Mouse (Mus musculus): ENCODE measurements around the gene Jph3. TPM values are rescaled to one million over a fixed set of nuclear protein-coding genes. Genes with fewer than 3 reads are reported as not detected.

The Jph3 gene
- total RNA-seq (2021) = not detected
- long read RNA-seq, experiment 1 = 0 reads
- long read RNA-seq, experiment 2 = 0 reads

DNA sequence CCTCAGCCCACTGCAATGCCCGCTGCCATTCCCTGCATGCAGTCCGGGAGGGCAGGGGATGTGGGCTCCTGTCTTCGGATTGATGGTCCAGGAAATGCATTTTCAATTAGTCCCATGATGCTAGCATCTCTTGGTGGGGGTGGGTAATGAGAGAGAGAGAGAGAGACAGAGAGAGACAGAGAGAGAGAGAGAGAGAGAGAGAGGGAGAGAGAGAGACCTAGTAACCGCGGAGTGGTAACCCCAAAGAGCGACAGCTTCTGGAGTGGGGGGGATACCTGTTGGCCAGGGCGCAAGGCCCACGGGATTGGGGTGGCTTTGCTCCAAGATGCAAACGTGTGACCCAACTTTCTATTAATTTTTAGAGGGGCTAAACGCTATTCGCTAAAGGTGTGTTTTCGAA lies at the start of gene Jph3:
Jph3 (plus strand) TSS at position 301 of the 400 bp plus-strand sequence.
- Histone ChIP-seq H3K27ac (no peak within 1 kb of the TSS), H3K4me3 (peak within 1 kb of the TSS; percentile 48)
- no peak for DNase-seq
- intact Hi-C loops (cut with DNase I) = no loop called here
- no peak for TF ChIP-seq CTCF (IDR thresholded peaks at IDR 0.05)

DNA sequence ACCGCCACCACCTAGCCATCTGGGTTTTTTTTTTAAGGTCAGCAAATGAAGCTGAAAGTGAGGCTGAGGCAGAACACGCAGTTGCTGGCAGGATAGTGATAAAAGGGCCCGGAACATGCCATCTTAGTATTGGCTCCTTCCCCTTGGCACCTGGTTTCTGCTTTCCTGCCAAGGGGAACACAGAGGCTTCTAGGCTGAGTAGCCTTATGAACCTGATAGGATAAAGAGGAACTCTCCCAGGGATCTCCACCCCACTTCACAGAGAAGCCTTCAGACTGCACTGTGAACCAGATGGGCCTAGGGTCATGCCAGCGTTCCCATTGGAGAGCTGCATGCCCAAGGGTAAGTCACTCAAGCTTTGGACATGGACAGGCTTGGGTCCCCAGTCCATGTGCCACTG lies 48.5 kb upstream of the Jph3 start:
- H3K27ac ChIP-seq = no peak overlapping the region
- intact Hi-C loops (cut with DNase I) = no loop called here
- no peak for TF ChIP-seq CTCF (IDR thresholded peaks at IDR 0.05)
- no peak for DNase-seq
- H3K4me3 ChIP-seq = no peak overlapping the region

DNA sequence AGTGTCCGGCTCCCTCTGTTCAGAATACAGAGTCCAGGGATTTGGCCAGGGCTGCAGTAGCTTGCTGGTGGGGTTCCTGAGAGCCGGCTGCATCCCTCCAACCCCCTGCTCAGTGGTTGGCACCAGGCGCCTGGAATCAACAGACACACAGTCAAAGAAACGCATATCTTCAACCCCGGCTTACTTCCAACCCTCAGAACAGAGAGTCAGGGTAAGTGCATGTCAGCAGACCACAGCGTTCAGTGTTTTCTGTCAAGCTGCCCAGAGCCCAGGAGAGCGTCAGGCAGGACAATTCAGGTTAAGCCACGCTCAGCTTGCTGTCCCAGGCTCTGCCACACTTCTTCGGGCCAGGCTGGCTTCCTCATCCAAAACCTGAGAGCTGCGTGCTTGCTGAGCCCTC lies 48.0 kb upstream of the Jph3 start:
- intact Hi-C loops (cut with DNase I) = no loop called here
- no peak overlapping the region for H3K27ac ChIP-seq
- no peak for DNase-seq
- no peak overlapping the region for H3K4me3 ChIP-seq
- TF ChIP-seq CTCF (IDR thresholded peaks at IDR 0.05) = no peak

DNA sequence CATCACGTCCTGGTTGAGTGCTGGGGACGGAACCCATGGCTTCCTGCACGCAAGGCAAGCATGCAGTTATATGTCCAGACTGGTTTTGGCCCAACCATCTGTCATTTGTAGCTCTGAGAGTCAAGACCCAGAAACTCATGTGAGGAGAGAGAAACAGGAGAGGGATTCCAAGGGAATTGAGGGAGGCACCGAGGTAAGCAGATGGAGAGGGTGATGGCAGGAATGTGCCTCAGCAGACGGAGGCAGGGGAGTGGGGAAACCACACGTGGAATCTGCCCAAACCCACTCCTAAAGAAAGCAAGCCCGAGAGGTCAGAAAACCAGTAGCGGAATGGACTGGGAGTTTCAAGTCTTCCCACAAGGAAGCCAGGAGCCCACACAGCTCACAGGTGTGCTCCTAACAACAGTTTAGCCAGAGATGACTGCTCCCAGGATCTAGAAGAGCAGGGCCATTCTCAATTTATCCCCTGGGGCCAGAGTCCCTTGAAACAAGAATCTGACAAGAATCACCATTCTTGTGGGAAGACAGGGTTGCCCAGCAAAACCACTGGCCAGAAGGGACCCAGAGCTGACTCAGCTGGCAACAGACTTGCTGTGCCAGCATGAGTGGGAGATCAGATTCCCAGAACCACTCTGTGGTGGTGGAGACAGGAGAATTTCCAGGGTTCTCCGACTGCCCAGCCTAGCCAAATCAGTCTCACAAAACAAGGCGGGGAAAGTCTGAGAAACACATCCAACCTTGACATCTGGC lies 46.2 kb upstream of the Jph3 start:
- no peak for TF ChIP-seq CTCF (IDR thresholded peaks at IDR 0.05)
- no peak for DNase-seq
- Histone ChIP-seq H3K27ac (no peak overlapping the region), H3K4me3 (no peak overlapping the region)
- intact Hi-C loops (cut with DNase I) = no loop called here

DNA sequence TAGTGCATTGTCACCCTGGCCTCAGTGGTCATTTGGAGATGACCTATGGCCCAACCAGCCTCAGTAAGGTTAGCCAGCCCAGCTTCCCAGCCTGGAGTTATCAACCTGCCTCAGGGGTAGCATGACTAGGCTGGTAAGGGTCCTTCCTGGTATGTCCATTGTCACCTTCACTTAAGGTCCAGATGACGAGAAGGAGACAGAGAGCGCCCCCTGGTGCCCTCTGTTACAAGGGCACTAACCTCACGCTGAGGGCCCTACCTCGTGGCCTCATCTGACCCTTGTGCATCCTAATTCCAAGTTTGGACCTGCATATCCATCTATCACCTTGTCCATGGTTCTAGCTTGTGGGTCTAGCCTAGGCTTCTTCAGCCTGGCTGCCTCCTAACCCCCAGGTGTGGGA lies 44.0 kb upstream of the Jph3 start:
- no peak overlapping the region for H3K4me3 ChIP-seq
- H3K27ac ChIP-seq = no peak overlapping the region
- intact Hi-C loops (cut with DNase I) = loop anchor here (1.0 to 2.0 kb wide), 2 partner anchors 82 to 139 kb away; no protein-coding TSS in a partner anchor
- peak; percentile 98; the same call in 1 of the 2 replicates for TF ChIP-seq CTCF (IDR thresholded peaks at IDR 0.05)
- DNase-seq = peak; percentile 78

DNA sequence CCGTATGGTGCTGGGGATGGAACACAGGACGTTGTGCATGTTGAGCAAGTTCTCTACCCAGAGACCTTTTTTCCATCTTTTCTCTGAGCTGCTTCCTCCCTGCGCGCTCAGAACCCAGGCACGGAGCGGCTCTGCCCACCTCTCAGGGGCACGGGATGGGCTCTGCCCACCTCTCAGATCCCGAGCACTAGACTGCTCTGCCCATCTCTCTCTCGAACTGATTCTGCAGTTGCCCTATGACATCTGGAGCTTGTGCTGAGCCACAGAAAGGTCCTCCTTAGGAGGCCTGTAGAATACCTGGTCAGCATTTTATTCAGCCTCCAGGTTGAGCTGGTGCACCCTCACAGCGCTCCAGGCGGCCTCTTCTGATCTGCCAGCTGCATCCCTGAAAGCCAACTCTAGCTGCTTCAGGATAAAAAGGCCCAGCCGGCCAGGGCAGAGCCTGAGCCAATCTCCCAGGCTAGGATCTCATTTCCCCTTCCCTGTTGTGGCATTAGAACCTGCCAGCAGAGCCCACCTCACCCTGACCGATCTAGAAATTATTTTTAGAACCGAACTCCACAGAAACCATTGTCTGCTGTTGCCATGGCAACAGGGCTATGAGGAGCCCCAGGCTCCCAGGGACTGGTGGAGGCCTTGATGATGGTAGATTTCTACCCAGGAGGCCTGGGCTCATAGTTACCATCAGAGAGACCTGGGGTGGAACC lies 41.8 kb upstream of the Jph3 start:
- TF ChIP-seq CTCF (IDR thresholded peaks at IDR 0.05) = no peak
- DNase-seq = no peak
- H3K4me3 ChIP-seq = no peak overlapping the region
- H3K27ac ChIP-seq = no peak overlapping the region
- intact Hi-C loops (cut with DNase I) = no loop called here

DNA sequence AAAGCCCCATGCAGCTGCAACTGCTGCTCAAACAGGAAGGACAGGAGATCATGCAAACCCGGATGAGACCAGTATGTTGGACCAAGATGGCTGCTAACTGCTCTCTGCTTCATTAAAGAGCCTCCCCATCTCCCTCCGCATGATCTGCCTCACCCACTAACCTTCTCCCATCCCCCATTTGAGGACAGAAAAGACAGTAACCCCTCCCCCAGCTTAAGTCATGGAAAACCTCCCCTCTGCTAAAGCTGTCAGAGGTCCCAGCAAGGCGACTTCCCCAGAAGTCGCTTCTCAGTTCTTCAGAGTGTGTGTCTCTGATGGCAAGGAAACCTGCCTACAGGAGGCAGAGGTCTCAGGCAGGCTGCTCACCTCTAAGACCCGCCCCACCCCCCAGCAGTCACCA lies 40.9 kb upstream of the Jph3 start:
- DNase-seq = no peak
- Histone ChIP-seq H3K27ac (no peak overlapping the region), H3K4me3 (no peak overlapping the region)
- no peak for TF ChIP-seq CTCF (IDR thresholded peaks at IDR 0.05)
- intact Hi-C loops (cut with DNase I) = no loop called here

DNA sequence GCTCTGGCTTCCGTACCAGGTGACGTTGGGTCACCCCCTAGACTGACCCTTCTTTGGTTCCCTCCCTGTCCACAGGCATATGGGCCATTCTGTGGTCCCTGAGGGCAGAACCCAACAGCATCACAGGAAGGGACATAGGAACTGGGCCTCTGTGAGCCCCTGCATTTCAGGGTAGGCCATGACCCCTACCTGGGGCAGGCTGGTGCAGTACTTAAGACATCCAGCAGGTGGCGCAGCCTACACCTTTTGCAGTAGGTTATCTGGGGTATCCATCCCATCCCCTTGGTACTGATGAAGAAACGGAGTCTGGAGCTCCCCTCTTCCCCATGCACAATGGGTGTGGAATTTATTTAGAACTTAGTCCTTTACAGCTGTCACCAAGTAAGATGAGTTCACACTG lies 35.0 kb upstream of the Jph3 start:
- peak; percentile 63 for DNase-seq
- intact Hi-C loops (cut with DNase I) = loop anchor here (10.0 kb wide), 2 partner anchors 150 to 230 kb away; no protein-coding TSS in a partner anchor
- peak; percentile 97; the same call in 1 of the 2 replicates for TF ChIP-seq CTCF (IDR thresholded peaks at IDR 0.05)
- Histone ChIP-seq H3K4me3 (no peak overlapping the region), H3K27ac (no peak overlapping the region)

DNA sequence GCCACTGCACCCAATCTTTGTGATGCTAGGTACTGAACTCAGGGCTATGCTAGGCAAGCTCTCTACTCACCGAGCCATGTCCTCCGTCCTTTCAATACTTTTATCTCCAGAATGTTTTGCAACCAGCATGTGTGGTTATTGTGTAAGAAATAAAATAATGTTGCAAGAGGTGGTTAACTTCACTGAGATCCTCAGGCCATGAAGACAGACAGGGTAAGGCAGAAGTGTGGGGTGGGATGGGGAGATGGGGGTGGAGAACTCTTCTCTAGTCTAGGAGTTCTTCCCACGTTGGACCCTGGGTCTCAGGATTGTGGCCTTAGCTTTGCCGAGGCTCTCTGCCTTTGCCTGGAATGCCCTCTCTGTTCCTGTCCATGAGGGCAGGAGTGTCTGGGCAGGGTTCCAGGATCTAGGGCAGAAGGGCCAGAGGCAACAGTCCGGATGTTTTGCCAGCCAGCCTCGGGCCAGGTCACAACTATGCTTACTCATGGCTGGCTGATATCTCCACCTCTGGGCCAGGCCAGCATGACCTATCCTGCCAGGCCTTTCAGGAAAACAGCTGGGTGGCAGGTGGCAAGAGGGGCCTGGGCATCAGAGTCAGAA lies 33.7 kb upstream of the Jph3 start:
- TF ChIP-seq CTCF (IDR thresholded peaks at IDR 0.05) = no peak
- peak; percentile 87 for DNase-seq
- no peak overlapping the region for H3K27ac ChIP-seq
- intact Hi-C loops (cut with DNase I) = loop anchor here (10.0 kb wide), 2 partner anchors 149 to 229 kb away; no protein-coding TSS in a partner anchor
- H3K4me3 ChIP-seq = no peak overlapping the region

DNA sequence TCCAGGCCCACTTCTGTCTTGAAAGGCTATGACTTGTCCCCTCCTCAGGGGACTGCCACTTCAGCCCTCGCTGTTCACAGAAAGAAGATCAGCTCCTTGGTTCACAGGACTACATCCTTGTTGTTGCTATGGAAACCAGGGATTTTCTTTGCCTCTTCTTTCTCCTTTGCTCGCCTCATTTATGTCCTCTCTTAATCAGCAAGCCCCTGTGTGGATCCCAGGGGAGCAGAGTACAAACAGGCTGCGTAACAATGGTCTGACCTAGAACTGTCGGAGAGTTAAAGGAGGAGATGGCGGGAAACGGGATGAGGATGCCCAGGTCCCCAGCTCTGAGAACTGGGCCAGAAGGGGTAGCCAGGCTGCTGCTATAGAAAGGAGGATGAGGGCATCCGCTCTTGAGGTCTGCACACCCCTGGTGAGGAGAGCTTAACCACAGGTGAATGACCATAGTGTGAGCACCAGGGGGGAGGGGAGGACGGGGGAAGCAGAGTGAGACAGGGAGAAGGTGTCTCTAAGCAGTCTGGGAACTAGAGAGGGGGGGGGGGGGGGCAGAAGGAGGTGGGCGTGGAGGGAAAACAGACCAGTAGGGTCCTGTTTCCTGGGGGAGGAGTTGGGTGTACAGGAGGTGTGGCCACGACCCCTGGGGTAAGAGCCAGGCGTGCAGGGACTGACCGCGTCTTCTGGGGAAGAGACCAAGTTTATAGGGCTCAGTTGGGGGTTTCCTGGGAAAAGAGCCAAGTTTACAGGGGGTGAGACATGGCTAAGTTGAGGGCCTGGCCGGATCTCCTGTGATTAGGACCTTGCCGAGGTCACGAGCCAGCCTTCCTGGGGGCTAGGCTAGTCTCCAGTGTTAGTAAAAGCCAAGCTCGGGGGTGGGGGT lies 31.4 kb upstream of the Jph3 start:
- no peak for DNase-seq
- no peak for TF ChIP-seq CTCF (IDR thresholded peaks at IDR 0.05)
- no peak overlapping the region for H3K27ac ChIP-seq
- no peak overlapping the region for H3K4me3 ChIP-seq
- intact Hi-C loops (cut with DNase I) = loop anchor here (10.0 kb wide), 2 partner anchors 147 to 227 kb away; no protein-coding TSS in a partner anchor

DNA sequence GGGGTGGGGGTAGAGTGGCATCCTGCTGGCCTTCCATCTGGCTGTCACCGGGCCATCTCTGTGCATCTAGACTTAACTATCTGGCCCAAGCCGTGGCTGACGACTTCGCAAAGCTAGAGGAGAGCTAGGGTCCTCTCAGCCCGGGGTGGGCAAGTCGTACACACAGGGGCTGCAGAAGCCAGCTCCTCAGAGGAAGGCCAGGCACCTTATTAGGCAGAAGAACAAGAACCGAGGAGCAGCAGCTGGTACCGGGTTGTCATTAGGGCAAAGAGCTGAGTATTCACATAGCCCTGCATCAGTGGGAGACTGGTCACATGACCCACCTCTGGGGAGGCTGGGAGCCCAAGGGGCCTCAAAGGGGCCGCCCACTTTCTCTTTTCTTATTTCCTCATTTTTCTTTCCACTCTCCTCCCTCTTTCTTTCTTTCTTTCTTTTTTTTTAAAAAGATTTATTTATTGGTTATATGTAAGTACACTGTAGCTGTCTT lies 30.8 kb upstream of the Jph3 start:
- DNase-seq = no peak
- intact Hi-C loops (cut with DNase I) = loop anchor here (10.0 kb wide), 2 partner anchors 146 to 226 kb away; no protein-coding TSS in a partner anchor

DNA sequence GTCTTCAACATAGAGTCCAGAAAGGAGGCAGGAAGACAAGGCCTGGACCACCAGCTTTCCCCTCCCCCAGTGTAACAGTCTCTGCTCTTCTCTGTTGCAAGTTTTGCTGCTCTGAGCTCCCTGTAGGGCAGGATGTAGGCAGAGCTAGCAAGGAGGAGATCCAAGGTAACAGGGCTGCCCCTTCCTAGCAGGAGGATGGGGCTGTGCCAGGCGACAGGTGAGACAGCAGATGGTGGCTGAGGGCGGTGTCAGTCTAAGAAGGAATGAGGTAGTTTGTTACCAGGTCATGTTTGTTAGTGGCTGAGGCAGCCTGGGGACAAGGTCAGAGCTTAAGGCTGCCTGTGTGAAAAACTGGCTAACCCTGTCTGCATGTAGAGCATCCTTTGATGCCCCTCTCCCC lies 29.5 kb upstream of the Jph3 start:
- no peak for TF ChIP-seq CTCF (IDR thresholded peaks at IDR 0.05)
- no peak for DNase-seq
- intact Hi-C loops (cut with DNase I) = loop anchor here (10.0 kb wide), 2 partner anchors 145 to 225 kb away; no protein-coding TSS in a partner anchor

More for the DNA sequence above, 30.8 kb upstream of the Jph3 start:
- no peak for TF ChIP-seq CTCF (IDR thresholded peaks at IDR 0.05)
- H3K4me3 ChIP-seq = no peak overlapping the region
- H3K27ac ChIP-seq = no peak overlapping the region

More for the DNA sequence above, 29.5 kb upstream of the Jph3 start:
- Histone ChIP-seq H3K27ac (no peak overlapping the region), H3K4me3 (no peak overlapping the region)

Data from gastrocnemius, adult 2 months (tissue).